Mouse (Mus musculus) heart, postnatal 0 days (tissue): ENCODE measurements around the gene Opa3. TPM values are rescaled to one million over a fixed set of nuclear protein-coding genes. Genes with fewer than 3 reads are reported as not detected.
A peak's percentile ranks its signal among the peaks of the same experiment; 100 is the strongest.

ENCODE experiments used
- ATAC-seq: fragments of 200-750 bp; cut with Nextera tagmentation; 2 replicates; pipeline ENCODE4 v1.8.0; 2017; ENCODE audit warnings: low read depth, moderate number of reproducible peaks, moderate library complexity; ENCODE audit not compliant: insufficient read depth
- DNase-seq: peaks from one replicate; pipeline ENCODE4 v3.0.0-alpha.2; 2016; ENCODE audit warnings: low spot score
- H3K27ac ChIP-seq: fragments of 300-500 bp; sonication (generic); 2 replicates; pipeline ENCODE4 v1.5.1; 2014; ENCODE audit warnings: low read depth, mild to moderate bottlenecking
- H3K27me3 ChIP-seq: fragments of 300-500 bp; sonication (generic); 2 replicates; pipeline ENCODE4 v1.6.1; 2014; ENCODE audit warnings: low read length, mixed read lengths; ENCODE audit not compliant: control insufficient read depth, insufficient read depth
- H3K36me3 ChIP-seq: fragments of 300-500 bp; sonication (generic); replicated peaks from 2 replicates; pipeline ENCODE4 v1.6.1; 2014; ENCODE audit warnings: low read length, mixed read lengths; ENCODE audit not compliant: control insufficient read depth, insufficient read depth
- H3K4me1 ChIP-seq: fragments of 300-500 bp; sonication (generic); 2 replicates; pipeline ENCODE4 v1.6.1; 2014; ENCODE audit warnings: antibody characterized with exemption; ENCODE audit not compliant: control insufficient read depth, insufficient read depth
- H3K4me2 ChIP-seq: fragments of 300-500 bp; sonication (generic); 2 replicates; pipeline ENCODE4 v1.6.1; 2014; ENCODE audit warnings: low read depth, mild to moderate bottlenecking, low read length, moderate library complexity
- H3K4me3 ChIP-seq: fragments of 300-500 bp; sonication (generic); 2 replicates; pipeline ENCODE4 v1.5.1; 2014; ENCODE audit warnings: low read depth, low read length
- H3K9ac ChIP-seq: fragments of 300-500 bp; sonication (generic); replicated peaks from 2 replicates; pipeline ENCODE4 v1.6.1; 2014; ENCODE audit warnings: low read depth, low read length, mixed read lengths
- H3K9me3 ChIP-seq: fragments of 300-500 bp; sonication (generic); replicated peaks from 2 replicates; pipeline ENCODE4 v1.6.1; 2016; ENCODE audit warnings: low read length; ENCODE audit not compliant: control insufficient read depth
- CTCF ChIP-seq: IDR thresholded peaks from 2 replicates; pipeline ENCODE4 v1.5.1; 2016; ENCODE audit warnings: antibody characterized with exemption, control low read depth, low read depth
- EP300 ChIP-seq: IDR thresholded peaks from 2 replicates; pipeline ENCODE4 v1.6.1; 2016; ENCODE audit warnings: antibody characterized with exemption, low read depth
- WGBS: fragments of 180-500 bp; shearing (Covaris S2); extraction: QIAGEN DNeasy Blood & Tissue Kit; methylation state at CpG from one replicate; pipeline ENCODE4 v1.1.7; 2014; 5-methylcytosine and 5-hydroxymethylcytosine counted together
- polyA plus RNA-seq: library from polyadenylated mRNA; unstranded; fragments of >200 nt; fragmentation: Nextera tagmentation; extraction: Ambion mirVana; gene quantifications from 2 replicates; pipeline ENCODE4 v1.2.1, GENCODE M21; 2015
- total RNA-seq: library from RNA; depleted of rRNA; stranded (reverse); fragments of >200 nt; gene quantifications from 2 replicates; pipeline ENCODE4 v1.2.3, GENCODE M21; 2014; ENCODE audit warnings: low replicate concordance

The Opa3 gene
- total and polyA plus RNA-seq, 2 experiments from 2014 or later, result 40.5 to 56.4 TPM

DNA sequence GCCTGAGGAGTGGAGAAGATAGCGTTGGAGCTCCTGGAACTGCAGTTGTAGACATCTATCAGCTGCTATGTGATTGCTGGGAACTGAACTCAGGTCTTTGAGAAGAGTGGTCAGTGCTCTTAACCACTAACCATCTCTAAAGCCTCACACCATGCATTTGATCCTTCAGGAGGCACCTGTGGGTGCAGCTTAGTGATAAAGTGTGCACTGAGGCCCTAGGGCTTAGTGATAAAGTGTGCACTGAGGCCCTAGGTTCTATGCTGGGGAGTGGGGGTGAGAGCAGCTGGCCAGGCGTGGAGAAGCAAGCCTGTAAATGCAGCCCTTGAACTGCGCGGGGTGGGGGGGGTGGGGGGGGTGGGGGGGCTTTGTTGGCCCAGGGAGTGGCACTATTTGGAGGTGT is 11.9 kb downstream of the Opa3 start:
- H3K27ac ChIP-seq, result 0 out of 2 replicates have a peak overlapping the region, but pooled peaks have one; percentile 87
- 77% methylated on average over 2 of the region's 4 CpGs for WGBS
- TF ChIP-seq EP300, result no peak
- no peak for TF ChIP-seq CTCF
- ATAC-seq (no peak), DNase-seq (no peak)
- H3K4me2 ChIP-seq, result no peak overlapping the region
- peaks cover 30% of the 10 kb centered on the region for H3K4me1 ChIP-seq
- no peak overlapping the region for H3K4me3 ChIP-seq
- no peak overlapping the region for H3K9ac ChIP-seq
- peaks cover 4% of the 10 kb centered on the region for H3K36me3 ChIP-seq
- no peaks in the 10 kb centered on the region for H3K9me3 ChIP-seq
- no peaks in the 10 kb centered on the region for H3K27me3 ChIP-seq

DNA sequence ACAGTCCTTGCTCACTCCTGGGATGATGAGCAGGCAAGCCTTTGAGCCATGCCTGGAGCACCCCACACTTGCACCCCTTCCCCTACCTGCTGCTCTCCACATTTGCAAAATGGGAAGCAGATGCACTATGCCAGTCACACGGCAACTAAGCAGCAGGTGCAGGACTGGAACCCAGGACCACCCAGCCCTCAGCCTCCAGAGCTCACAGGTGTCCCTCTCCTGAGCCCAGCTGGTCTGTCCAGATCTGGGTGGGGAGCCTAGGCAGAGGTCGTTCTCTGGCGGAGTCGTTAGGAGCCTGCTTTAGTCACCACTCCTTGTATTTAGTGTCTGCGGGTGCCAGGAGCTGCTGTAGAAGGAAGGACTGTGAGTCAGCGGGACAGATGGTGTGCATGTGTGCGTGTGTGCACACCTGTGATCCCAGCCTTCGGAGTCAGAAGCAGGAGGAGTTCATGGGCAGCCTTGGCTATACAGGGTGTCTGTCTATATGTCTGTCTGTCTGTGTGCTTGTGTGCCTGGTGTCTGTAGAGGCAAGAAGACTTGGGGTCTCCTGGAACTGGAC is 12.8 kb downstream of the Opa3 start:
- H3K36me3 ChIP-seq, result peaks cover 14% of the 10 kb centered on the region
- H3K27me3 ChIP-seq, result no peaks in the 10 kb centered on the region
- DNase-seq, result no peak
- H3K27ac ChIP-seq, result no peak overlapping the region
- WGBS, result 90% methylated on average over 8 of the region's 8 CpGs
- no peak for TF ChIP-seq EP300
- TF ChIP-seq CTCF, result no peak
- H3K4me2 ChIP-seq, result no peak overlapping the region
- H3K4me1 ChIP-seq, result peaks cover 25% of the 10 kb centered on the region
- ATAC-seq, result no peak
- no peak overlapping the region for H3K9ac ChIP-seq
- H3K4me3 ChIP-seq, result no peak overlapping the region
- no peaks in the 10 kb centered on the region for H3K9me3 ChIP-seq

DNA sequence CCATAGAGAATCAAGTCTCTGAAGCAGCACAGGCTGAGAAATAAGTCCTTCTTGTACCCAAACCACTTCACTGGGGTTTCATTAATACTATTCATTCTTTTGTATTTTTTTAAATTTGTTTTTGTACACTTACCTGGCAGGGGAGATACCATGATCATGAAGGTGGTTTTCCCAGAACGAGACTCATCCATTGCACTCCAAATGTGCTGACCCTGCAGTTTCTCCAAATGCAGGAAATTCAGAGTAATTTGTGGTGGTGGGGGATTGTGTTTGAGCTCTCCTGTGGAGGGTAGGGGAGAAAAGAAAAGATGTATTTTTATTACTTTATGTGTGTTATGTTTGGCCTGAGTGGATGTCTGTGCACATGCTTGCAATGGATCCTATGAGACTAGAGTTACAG is 13.9 kb downstream of the Opa3 start:
- H3K4me2 ChIP-seq, result no peak overlapping the region
- TF ChIP-seq CTCF, result no peak
- TF ChIP-seq EP300, result no peak
- H3K4me1 ChIP-seq, result peaks cover 18% of the 10 kb centered on the region
- DNase-seq, result no peak
- H3K9ac ChIP-seq, result no peak overlapping the region
- H3K9me3 ChIP-seq, result no peaks in the 10 kb centered on the region
- WGBS, result 89% methylated on average over 1 of the region's 1 CpGs
- H3K36me3 ChIP-seq, result peaks cover 18% of the 10 kb centered on the region
- H3K27me3 ChIP-seq, result no peaks in the 10 kb centered on the region
- H3K4me3 ChIP-seq, result no peak overlapping the region
- ATAC-seq, result no peak
- no peak overlapping the region for H3K27ac ChIP-seq

DNA sequence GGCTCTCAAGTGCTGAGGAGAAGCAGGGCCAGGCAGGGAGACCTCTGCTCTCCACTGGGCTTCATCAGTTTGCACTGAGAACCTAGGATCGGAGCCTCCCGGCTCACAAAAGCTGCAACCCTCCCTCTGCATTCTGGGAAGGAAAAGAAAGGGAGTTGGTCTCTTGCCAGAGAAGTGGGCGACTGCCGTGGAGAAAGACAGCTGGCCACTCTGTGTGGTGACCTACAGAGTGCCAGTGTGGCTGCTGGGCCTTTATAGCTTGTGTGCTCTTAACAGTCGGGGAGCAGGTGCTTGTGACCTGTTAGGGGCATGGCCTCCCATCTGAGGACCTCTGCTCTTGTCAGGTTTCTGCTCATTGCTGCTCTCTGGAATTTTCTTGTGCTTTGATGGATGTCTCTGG is 15.7 kb downstream of the Opa3 start:
- no peak for ATAC-seq
- Histone ChIP-seq H3K36me3 (peaks cover 26% of the 10 kb centered on the region), H3K9me3 (no peaks in the 10 kb centered on the region), H3K27ac (no peak overlapping the region), H3K27me3 (no peaks in the 10 kb centered on the region), H3K4me1 (peaks cover 6% of the 10 kb centered on the region), H3K4me3 (no peak overlapping the region), H3K4me2 (no peak overlapping the region), H3K9ac (no peak overlapping the region)
- no peak for TF ChIP-seq EP300
- TF ChIP-seq CTCF, result no peak
- no peak for DNase-seq
- WGBS, result 44% methylated on average over 5 of the region's 5 CpGs

DNA sequence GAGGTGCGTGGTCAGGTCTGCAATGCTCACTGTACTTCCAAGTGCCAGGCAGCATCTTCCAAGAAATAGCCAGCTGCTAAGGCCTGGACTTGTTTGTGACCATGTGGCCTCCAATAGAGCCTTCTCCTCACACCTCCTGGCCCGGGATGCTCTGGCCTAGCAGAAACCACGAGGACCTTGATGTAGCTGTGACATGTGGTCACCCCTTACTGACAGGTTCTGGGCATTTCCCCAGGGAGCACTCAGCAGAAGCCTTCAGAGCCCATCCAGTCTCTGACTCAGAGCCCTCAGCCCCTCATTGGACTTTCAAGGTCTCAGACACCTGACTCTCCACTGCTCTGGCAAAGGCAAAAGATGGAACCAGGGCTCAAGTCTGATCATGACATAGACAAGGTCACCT is 16.9 kb downstream of the Opa3 start:
- no peak overlapping the region for H3K27ac ChIP-seq

DNA sequence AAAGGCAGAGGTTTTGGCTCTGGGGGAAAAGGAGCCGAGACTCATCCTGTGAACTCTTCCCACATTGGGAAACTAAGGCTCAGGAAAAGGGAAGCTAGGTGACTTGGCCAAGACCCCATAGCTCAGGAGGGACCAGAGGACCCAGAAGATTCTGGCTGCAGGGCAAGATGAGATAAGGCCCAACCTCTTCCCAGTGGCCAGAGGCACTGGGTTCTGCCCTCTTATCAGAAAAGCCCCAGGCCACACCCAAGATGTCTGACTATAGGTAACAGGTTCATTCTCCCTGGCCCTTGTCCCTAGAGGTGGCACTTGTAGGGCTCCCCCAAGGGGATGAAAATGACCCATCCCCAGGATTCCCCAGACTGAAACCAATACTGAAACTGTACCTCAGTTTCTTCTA is 18.7 kb downstream of the Opa3 start:
- TF ChIP-seq CTCF (no peak), EP300 (no peak)
- DNase-seq (no peak), ATAC-seq (no peak)
- WGBS, result 82% methylated on average over 1 of the region's 1 CpGs
- no peak overlapping the region for H3K9ac ChIP-seq
- no peak overlapping the region for H3K4me3 ChIP-seq
- peaks cover 26% of the 10 kb centered on the region for H3K36me3 ChIP-seq
- no peak overlapping the region for H3K27ac ChIP-seq
- H3K4me2 ChIP-seq, result no peak overlapping the region
- H3K27me3 ChIP-seq, result no peaks in the 10 kb centered on the region
- H3K9me3 ChIP-seq, result no peaks in the 10 kb centered on the region
- H3K4me1 ChIP-seq, result no peaks in the 10 kb centered on the region

More for the DNA sequence above, 16.9 kb downstream of the Opa3 start:
- Histone ChIP-seq H3K27me3 (no peaks in the 10 kb centered on the region), H3K4me3 (no peak overlapping the region), H3K4me2 (no peak overlapping the region), H3K36me3 (peaks cover 26% of the 10 kb centered on the region), H3K4me1 (no peaks in the 10 kb centered on the region), H3K9ac (no peak overlapping the region), H3K9me3 (no peaks in the 10 kb centered on the region)
- 48% methylated on average over 3 of the region's 3 CpGs for WGBS
- no peak for ATAC-seq
- no peak for DNase-seq
- TF ChIP-seq EP300 (no peak), CTCF (no peak)
